Mouse (Mus musculus) brown adipose tissue, adult 24 weeks (tissue): ENCODE measurements around the gene BC030867. TPM values are rescaled to one million over a fixed set of nuclear protein-coding genes. Genes with fewer than 3 reads are reported as not detected.

Experiments
- H3K27ac ChIP-seq: fragments of 200-500 bp; replicated peaks from 2 replicates; pipeline ENCODE4 v1.5.1; 2012; ENCODE audit warnings: low read depth, mild to moderate bottlenecking, low read length
- H3K4me1 ChIP-seq: fragments of 200-500 bp; 2 replicates; pipeline ENCODE4 v1.6.1; 2012; ENCODE audit warnings: low read length, mixed read lengths; ENCODE audit not compliant: control insufficient read depth, insufficient read depth, insufficient read length
- H3K4me3 ChIP-seq: fragments of 200-500 bp; 2 replicates; pipeline ENCODE4 v1.5.1; 2012; ENCODE audit warnings: low read depth, mild to moderate bottlenecking, low read length, moderate library complexity; ENCODE audit not compliant: insufficient read depth
- polyA plus RNA-seq: library from polyadenylated mRNA; stranded (reverse); fragments of >200 nt; gene quantifications from 2 replicates; pipeline ENCODE4 v1.2.4, GENCODE M21; 2012; ENCODE audit not compliant: missing spikeins, insufficient read depth, insufficient read length

BC030867 gene
- not detected in 2 replicates for polyA plus RNA-seq

GRCm38 (mm10) chr11:102248630-102249230 is at the start of gene BC030867:
Gene BC030867 (plus strand): TSS chr11:102248882.
- Histone ChIP-seq H3K27ac (no peak within 1 kb of the TSS), H3K4me3 (peak within 1 kb of the TSS; percentile 56), H3K4me1 (peaks cover 2% of the 10 kb centered on the region; the same call in 1 of the 2 replicates)

DNA sequence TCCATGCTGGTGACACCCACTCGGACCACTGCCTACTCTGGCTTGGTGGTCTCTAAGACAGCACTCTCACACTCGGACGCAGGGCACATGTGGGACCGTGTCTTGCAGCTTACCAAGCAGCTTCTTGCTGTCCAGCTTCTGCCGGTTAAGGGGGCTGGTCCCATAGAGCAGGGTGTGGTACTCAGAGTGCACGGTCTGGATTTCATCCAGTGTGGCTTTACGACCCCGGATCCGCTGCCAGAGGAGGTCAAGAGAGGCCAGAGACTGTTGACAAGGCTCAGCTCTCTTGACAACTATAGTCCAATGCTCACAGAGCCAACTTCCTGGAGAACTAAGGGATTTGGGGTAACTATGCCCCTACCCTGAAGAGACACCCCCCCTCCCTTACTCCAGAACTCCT is 48.8 kb upstream of the BC030867 start:
- no peaks in the 10 kb centered on the region for H3K4me1 ChIP-seq
- H3K27ac ChIP-seq: no peak overlapping the region
- no peak overlapping the region for H3K4me3 ChIP-seq

- Histone ChIP-seq H3K4me1 (no peaks in the 10 kb centered on the region), H3K27ac (no peak overlapping the region), H3K4me3 (no peak overlapping the region)
Measured at GRCm38 (mm10) chr11:102201408-102201821, 47.3 kb upstream of the BC030867 start.

- Histone ChIP-seq H3K27ac (no peak overlapping the region), H3K4me3 (no peak overlapping the region), H3K4me1 (peaks cover 28% of the 10 kb centered on the region)
Measured at GRCm38 (mm10) chr11:102206481-102206880, 42.2 kb upstream of the BC030867 start.

DNA sequence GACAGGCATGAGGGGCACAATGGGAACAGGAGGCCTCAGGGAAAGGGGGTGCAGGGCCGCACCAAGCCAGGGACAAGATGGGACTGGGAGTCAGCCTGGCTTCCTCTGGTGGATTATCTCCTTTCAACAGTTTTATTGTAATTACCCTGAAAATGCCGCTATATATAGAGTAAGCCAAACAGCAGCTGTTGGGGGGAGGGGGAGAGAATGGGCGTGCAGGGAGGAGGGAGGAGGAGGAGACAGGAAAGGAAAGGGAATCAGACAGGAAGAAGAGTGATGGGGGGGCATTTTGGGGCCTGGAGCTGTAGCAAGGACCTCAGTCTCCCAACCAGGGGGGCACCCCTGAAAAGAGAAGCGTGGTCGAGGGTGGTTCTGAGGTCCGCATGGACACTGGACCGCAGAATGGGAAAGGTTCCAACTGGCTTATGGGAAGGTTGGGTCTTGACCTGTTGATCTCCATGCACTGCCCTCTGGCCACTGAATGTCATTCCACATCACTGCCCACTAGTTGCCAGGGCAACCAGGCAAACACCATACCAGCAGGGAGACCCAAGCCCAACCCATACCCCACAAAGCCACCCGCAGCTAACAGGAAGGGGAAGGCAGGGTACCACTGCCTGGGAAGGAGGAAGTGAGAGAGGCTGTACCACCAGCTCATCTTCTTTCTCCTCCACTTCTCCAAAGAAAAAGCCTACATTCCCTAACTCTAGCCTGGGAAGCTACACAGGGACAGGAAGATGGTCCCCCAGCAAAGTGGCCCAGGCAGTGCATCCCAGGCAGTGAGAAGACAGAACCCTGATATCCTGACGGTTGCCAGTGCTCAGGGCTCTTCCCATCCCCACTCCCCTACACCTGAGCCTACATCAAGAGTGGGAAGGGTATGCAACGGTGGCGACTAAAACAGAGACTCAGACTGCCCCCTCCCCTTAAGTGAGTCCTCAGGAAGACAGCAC is 40.6 kb upstream of the BC030867 start:
- Histone ChIP-seq H3K27ac (peak overlapping the region; percentile 66), H3K4me1 (peaks cover 30% of the 10 kb centered on the region), H3K4me3 (no peak overlapping the region)

DNA sequence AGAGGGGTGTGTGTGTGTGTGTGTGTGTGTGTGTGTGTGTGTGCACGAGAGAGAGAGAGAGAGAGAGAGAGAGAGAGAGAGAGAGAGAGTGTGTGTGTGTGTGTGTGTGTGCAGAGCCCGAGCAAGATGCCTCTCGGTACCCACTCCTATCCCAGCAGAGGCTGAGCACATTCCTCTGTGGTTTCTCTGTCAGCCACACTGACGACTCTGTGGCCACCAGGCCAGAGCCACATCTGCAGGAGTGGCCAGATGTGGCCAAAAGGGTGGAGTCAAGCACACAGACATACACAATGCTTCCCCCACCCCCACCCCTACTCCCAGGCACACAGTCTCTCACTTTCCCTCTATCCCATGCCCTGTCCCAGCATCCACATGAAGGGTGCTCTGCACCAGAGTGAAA is 39.8 kb upstream of the BC030867 start:
- no peak overlapping the region for H3K27ac ChIP-seq
- H3K4me1 ChIP-seq: peaks cover 33% of the 10 kb centered on the region

DNA sequence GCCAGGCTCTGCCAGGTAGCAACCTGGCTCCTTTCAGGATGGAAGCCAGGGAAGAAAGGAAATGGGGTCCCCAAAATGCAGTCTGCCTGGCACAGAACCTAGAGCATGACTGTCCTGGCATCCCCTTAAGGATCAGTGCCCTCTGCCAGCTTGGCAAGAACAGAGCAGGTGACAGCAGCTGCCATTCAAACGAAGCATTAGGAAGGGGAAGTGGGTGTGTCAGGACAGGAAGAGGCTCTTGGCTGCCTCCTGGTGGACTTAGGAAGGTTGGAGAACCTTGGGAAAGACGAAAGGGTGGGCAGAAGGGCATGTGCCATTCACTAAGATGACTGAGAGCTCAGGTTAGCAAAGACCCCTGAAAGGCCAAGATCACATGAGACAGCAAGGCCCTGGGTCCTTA is 38.9 kb upstream of the BC030867 start:
- H3K4me3 ChIP-seq: no peak overlapping the region
- H3K27ac ChIP-seq: peak overlapping the region; percentile 24; the same call in 1 of the 2 replicates
- H3K4me1 ChIP-seq: peaks cover 40% of the 10 kb centered on the region

More for the DNA sequence above, 39.8 kb upstream of the BC030867 start:
- no peak overlapping the region for H3K4me3 ChIP-seq

GRCm38 (mm10) chr11:102210185-102210584 is 38.5 kb upstream of the BC030867 start:
- Histone ChIP-seq H3K4me3 (no peak overlapping the region), H3K4me1 (peaks cover 44% of the 10 kb centered on the region), H3K27ac (peak overlapping the region; percentile 24; the same call in 1 of the 2 replicates)

- Histone ChIP-seq H3K4me3 (no peak overlapping the region), H3K4me1 (peaks cover 52% of the 10 kb centered on the region), H3K27ac (peak overlapping the region; percentile 4; the same call in 1 of the 2 replicates)
Measured at GRCm38 (mm10) chr11:102211011-102211410, 37.7 kb upstream of the BC030867 start.

DNA sequence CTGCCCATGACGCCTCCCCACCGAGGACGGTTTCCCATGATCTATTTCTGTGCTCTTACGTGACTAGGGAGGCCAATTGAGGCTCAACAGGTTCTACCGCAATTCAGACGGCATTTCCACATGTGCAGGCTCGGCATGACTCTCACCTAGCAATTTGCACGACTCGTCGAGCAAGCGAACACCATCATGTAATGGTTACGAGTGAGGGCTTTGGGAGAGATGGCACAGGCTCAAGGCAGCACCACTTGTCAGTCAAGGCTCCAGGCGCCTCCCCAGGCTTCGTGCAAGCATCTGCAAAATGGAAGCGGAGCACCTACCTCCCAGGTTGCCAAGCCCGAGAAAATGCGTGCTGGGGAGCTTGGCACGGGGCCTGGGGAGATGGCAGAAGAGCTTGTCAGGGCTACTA is 36.7 kb upstream of the BC030867 start:
- H3K4me1 ChIP-seq: peaks cover 58% of the 10 kb centered on the region
- H3K27ac ChIP-seq: no peak overlapping the region
- H3K4me3 ChIP-seq: no peak overlapping the region

DNA sequence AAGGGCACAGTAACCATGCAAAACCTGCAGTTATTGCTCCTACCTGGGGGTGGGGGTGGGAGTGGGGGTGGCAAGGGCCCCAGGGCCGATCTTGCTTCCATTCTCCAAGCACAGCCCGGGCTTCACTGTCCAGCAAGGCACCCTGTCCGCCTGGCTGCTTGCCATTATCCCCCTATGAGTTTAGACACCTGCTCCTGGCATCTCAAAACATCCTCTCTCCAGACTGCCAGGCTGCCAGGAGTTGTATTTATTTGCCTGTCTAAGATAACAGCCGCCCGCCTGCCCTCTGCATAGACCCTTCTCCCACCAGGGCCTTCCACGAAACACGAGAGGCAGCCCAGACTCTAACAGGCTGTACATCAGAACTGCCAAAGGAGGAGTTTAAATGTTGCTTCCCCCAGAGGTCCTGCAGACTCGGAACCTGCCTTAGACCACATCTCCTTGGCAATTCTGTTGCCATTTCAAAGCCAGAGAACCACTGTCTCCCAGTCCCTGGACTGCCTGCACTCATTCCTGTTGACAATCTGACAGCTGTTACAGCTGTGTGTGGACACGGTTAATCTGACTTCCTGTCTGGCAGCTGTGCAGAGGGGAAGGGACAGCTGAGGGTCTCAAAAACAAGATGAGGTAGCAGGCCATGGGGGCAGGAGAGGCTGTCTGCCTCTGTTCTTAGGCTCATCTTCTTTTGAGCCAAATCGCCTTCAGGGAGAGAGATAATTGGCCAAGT is 34.1 kb upstream of the BC030867 start:
- peaks cover 59% of the 10 kb centered on the region for H3K4me1 ChIP-seq
- no peak overlapping the region for H3K4me3 ChIP-seq
- no peak overlapping the region; the same call in 1 of the 2 replicates for H3K27ac ChIP-seq

DNA sequence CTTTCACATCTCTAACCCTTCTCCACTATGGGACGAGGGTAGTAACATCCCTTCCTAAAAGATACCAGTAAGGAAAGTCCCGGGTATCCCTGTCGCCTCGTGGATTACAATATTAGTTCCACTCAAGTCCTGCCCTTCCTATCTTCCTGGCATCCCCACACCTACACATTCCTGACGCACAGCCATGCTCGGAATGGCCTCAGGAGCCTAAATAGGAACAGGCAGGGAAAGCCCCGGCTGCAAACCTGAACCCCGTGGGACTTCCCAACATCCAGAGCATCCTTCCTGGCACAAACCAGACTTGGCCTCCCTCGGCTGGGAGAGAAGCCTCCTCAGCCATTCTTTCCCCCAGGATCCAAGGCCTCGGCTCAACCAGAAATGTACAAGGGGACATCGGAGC is 33.2 kb upstream of the BC030867 start:
- H3K4me3 ChIP-seq: 0 out of 2 replicates have a peak overlapping the region, but pooled peaks have one; percentile 0
- H3K27ac ChIP-seq: no peak overlapping the region
- H3K4me1 ChIP-seq: peaks cover 62% of the 10 kb centered on the region

GRCm38 (mm10) chr11:102216056-102216885 is 32.4 kb upstream of the BC030867 start:
- H3K27ac ChIP-seq: peak overlapping the region; percentile 58; the same call in 1 of the 2 replicates
- H3K4me3 ChIP-seq: 0 out of 2 replicates have a peak overlapping the region, but pooled peaks have one; percentile 0
- peaks cover 69% of the 10 kb centered on the region for H3K4me1 ChIP-seq

DNA sequence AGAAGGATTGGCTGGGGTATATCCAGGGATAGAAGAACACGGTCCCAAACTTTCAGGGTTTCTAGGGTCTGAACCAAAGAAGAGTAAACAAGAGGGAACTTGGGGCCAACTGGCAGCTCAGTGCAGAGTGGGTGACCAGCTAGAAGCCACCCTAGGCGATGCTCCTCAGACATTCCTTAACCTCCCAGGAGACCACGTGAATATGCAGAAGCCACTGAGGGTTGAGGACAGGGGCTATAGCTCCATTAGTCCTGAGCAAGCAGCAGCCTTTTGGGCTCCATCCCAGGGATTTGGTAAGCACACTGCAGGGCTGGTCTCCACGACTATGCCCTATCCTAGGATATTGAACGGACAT is 31.8 kb upstream of the BC030867 start:
- Histone ChIP-seq H3K4me3 (peak overlapping the region; percentile 51), H3K27ac (peak overlapping the region; percentile 67), H3K4me1 (peaks cover 74% of the 10 kb centered on the region)
